Mouse (Mus musculus): ENCODE measurements around the gene Abcc8. TPM values are rescaled to one million over a fixed set of nuclear protein-coding genes. Genes with fewer than 3 reads are reported as not detected.

Gene Abcc8
- polyA plus RNA-seq, 1 experiment from 2014 or later = 2.5 TPM

DNA sequence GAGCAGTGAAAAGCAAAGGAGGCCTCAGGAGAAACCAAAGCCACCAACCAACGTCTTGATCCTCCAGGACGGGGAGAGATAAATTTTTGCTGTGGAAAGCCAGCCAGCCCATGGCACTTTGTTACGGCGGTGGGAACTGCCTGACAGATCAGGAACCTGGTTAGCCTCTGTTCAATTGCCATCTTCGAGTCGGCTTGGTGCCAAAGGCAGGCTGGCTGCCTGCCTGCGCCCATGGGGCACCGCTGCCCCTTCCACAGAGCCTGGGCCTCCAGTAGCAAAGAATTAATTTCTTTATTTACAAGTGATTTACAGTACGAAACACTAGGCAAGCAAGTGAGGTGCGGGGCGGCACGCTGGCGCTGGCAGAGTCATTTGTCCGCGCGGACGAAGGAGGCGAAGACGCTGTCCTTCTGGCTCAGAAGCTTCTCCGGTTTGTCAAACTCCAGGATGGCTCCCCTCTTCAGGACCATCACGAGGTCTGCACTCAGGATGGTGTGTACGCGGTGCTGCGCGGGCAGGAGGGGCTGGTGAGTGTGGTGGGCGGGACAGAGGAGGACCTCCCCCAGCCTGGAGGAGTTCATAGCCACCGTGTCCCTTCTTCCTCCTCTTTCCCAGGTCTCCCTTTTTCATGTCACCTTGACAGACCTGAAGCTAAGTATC is 75.4 kb downstream of the Abcc8 start:
- Histone ChIP-seq H3K9me3 (ENCODE audit: control insufficient read depth, low read length) (no peaks in the 10 kb centered on the region), H3K4me2 (ENCODE audit: low read depth, low read length) (no peak overlapping the region), H3K27ac (ENCODE audit: low read length) (no peak overlapping the region), H3K4me3 (ENCODE audit: low read length) (no peak overlapping the region), H3K4me1 (replicated peaks; ENCODE audit: control insufficient read depth, insufficient read depth, low read length) (no peaks in the 10 kb centered on the region; the same call in 1 of the 2 replicates), H3K27me3 (ENCODE audit: control insufficient read depth, insufficient read depth, low read depth, low read length) (peaks cover 13% of the 10 kb centered on the region), H3K9ac (ENCODE audit: low read length) (no peak overlapping the region), H3K36me3 (ENCODE audit: control insufficient read depth, insufficient read depth, low read length) (no peaks in the 10 kb centered on the region)
- ATAC-seq (ENCODE audit: low read depth) = no peak
- whole genome bisulfite sequencing = 73% methylated on average over 27 of the region's 27 CpGs

DNA sequence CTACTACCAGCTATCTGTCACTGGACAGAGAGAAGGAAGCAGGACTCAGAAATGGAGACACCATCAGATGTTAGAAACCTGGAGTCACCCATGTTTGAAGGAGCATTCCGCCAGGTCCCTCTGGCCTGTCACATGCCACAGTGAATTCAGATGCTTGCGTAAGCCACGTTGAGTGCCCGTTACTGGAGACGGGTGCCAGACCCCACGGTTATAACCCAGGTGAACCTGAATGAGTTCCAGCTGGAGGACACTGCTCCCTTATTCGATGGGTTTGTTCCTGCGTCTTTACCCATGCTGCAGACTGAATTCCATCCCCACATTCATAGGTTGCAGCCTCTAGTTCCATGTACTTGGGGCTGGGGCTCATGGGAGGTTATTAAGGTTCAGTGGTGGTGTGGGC is 76.1 kb downstream of the Abcc8 start:
- no peaks in the 10 kb centered on the region for H3K36me3 ChIP-seq (ENCODE audit: control insufficient read depth, insufficient read depth, low read length)
- H3K27me3 ChIP-seq (ENCODE audit: control insufficient read depth, insufficient read depth, low read depth, low read length) = peaks cover 13% of the 10 kb centered on the region
- WGBS = 68% methylated on average over 8 of the region's 8 CpGs
- no peaks in the 10 kb centered on the region; the same call in 1 of the 2 replicates for H3K4me1 ChIP-seq (replicated peaks; ENCODE audit: control insufficient read depth, insufficient read depth, low read length)
- H3K9me3 ChIP-seq (ENCODE audit: control insufficient read depth, low read length) = no peaks in the 10 kb centered on the region
- H3K27ac ChIP-seq (ENCODE audit: low read length) = no peak overlapping the region
- no peak overlapping the region for H3K9ac ChIP-seq (ENCODE audit: low read length)
- H3K4me2 ChIP-seq (ENCODE audit: low read depth, low read length) = no peak overlapping the region
- no peak for ATAC-seq (ENCODE audit: low read depth)
- H3K4me3 ChIP-seq (ENCODE audit: low read length) = no peak overlapping the region

DNA sequence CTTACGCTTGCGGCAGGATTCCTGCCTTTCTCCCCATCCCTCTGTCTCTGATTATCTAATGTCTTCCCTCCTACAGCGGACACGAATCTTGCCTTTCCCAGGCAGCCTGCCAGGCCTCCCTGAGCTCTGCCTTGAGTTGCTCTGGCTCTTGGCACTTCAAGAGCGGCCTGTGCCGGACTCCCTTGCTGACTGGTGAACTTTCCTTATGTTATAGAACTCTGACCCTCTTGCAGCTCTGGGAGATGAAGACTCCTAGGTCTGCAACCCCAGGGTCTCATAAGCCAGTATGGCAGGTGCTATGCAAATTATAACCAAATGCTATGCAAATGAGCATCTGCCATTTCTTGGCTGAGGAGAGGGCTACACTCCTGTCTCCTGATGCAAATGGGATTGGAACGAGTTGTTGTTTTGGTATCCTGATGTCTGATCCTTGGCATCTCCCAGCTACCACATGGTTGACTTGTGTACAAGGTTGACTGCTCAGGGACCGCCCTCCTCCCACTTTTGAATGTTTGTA is 76.7 kb downstream of the Abcc8 start:
- Histone ChIP-seq H3K9ac (ENCODE audit: low read length) (no peak overlapping the region), H3K4me3 (ENCODE audit: low read length) (no peak overlapping the region), H3K27ac (ENCODE audit: low read length) (no peak overlapping the region), H3K9me3 (ENCODE audit: control insufficient read depth, low read length) (no peaks in the 10 kb centered on the region), H3K36me3 (ENCODE audit: control insufficient read depth, insufficient read depth, low read length) (no peaks in the 10 kb centered on the region), H3K27me3 (ENCODE audit: control insufficient read depth, insufficient read depth, low read depth, low read length) (peaks cover 13% of the 10 kb centered on the region), H3K4me2 (ENCODE audit: low read depth, low read length) (no peak overlapping the region), H3K4me1 (replicated peaks; ENCODE audit: control insufficient read depth, insufficient read depth, low read length) (no peaks in the 10 kb centered on the region; the same call in 1 of the 2 replicates)
- ATAC-seq (ENCODE audit: low read depth) = no peak
- WGBS = 67% methylated on average over 8 of the region's 8 CpGs

DNA sequence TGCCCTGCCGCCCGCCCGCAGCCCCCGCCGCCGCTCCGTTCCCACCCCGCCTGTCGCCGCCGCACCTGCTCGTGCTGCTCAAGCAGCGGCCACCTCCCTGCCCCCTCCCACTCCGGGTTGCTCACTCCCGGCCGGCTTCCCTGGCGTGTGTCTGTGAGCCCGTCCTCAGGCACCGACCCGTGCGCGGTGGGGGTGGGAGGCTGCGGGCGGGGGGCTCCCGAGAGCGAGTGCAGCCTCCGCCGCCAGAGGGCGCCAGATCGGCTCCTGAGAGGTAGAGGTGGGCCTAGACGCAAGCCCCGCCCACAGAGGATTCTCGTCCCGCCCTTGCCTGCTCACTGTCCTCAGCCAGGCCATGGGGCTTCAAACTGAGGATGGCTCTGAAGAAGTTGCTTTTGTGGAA is 79.3 kb downstream of the Abcc8 start, which contains the start of gene Kcnj11:
Gene Kcnj11 (minus strand): TSS at position 202 of the 400 bp plus-strand sequence.
- Histone ChIP-seq H3K27me3 (ENCODE audit: control insufficient read depth, insufficient read depth, low read depth, low read length) (peaks cover 15% of the 10 kb centered on the region), H3K27ac (ENCODE audit: low read length) (no peak within 1 kb of the TSS), H3K9ac (ENCODE audit: low read length) (peak within 1 kb of the TSS; percentile 53), H3K36me3 (ENCODE audit: control insufficient read depth, insufficient read depth, low read length) (no peaks in the 10 kb centered on the region), H3K4me3 (ENCODE audit: low read length) (peak within 1 kb of the TSS; percentile 49), H3K4me1 (replicated peaks; ENCODE audit: control insufficient read depth, insufficient read depth, low read length) (no peaks in the 10 kb centered on the region; the same call in 1 of the 2 replicates), H3K9me3 (ENCODE audit: control insufficient read depth, low read length) (no peaks in the 10 kb centered on the region), H3K4me2 (ENCODE audit: low read depth, low read length) (peak within 1 kb of the TSS; percentile 79)
- ATAC-seq (ENCODE audit: low read depth) = peak; percentile 78
- 1% methylated on average over 33 of the region's 34 CpGs for WGBS

DNA sequence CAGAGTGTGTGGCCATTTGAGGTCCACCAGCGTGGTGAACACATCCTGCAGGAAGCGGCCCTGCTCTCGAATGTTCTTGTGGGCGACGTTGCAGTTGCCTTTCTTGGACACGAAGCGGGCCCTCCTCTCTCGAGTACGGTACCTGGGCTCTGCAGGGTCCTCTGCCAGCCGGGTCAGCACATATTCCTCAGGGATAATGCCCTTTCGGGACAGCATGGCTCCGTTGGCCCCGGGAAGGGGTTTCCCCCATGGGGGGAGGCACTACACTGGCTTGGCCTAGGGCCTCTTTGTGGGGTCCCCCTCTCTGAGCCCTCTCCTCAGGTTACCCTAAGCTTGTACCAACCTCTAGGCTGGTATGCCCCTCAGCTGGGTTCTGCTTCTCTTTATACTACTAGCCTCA is 80.2 kb downstream of the Abcc8 start:
- H3K4me1 ChIP-seq (replicated peaks; ENCODE audit: control insufficient read depth, insufficient read depth, low read length) = no peaks in the 10 kb centered on the region; the same call in 1 of the 2 replicates
- peaks cover 22% of the 10 kb centered on the region for H3K27me3 ChIP-seq (ENCODE audit: control insufficient read depth, insufficient read depth, low read depth, low read length)
- no peaks in the 10 kb centered on the region for H3K9me3 ChIP-seq (ENCODE audit: control insufficient read depth, low read length)
- H3K27ac ChIP-seq (ENCODE audit: low read length) = no peak overlapping the region
- no peaks in the 10 kb centered on the region for H3K36me3 ChIP-seq (ENCODE audit: control insufficient read depth, insufficient read depth, low read length)
- no peak for ATAC-seq (ENCODE audit: low read depth)
- no peak overlapping the region for H3K4me3 ChIP-seq (ENCODE audit: low read length)
- H3K9ac ChIP-seq (ENCODE audit: low read length) = no peak overlapping the region
- 77% methylated on average over 13 of the region's 13 CpGs for WGBS
- no peak overlapping the region for H3K4me2 ChIP-seq (ENCODE audit: low read depth, low read length)

DNA sequence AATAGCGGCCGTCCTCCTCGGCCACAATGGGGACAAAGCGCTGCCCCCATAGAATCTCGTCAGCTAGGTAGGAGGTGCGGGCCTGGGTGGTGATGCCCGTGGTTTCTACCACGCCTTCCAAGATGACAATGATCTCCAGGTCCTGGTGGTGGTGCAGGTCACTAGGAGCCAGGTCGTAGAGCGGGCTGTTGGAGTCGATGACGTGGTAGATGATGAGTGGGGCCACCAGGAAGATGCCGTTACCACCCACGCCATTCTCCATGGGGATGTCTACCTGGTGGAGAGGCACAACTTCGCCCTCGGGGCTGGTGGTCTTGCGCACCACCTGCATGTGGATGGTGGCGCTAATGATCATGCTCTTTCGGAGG is 80.9 kb downstream of the Abcc8 start:
- H3K27ac ChIP-seq (ENCODE audit: low read length) = no peak overlapping the region
- H3K36me3 ChIP-seq (ENCODE audit: control insufficient read depth, insufficient read depth, low read length) = no peaks in the 10 kb centered on the region
- no peaks in the 10 kb centered on the region for H3K9me3 ChIP-seq (ENCODE audit: control insufficient read depth, low read length)
- no peak overlapping the region for H3K4me3 ChIP-seq (ENCODE audit: low read length)
- H3K4me2 ChIP-seq (ENCODE audit: low read depth, low read length) = no peak overlapping the region
- H3K4me1 ChIP-seq (replicated peaks; ENCODE audit: control insufficient read depth, insufficient read depth, low read length) = no peaks in the 10 kb centered on the region; the same call in 1 of the 2 replicates
- H3K27me3 ChIP-seq (ENCODE audit: control insufficient read depth, insufficient read depth, low read depth, low read length) = peaks cover 22% of the 10 kb centered on the region
- H3K9ac ChIP-seq (ENCODE audit: low read length) = no peak overlapping the region
- 92% methylated on average over 19 of the region's 19 CpGs for WGBS
- ATAC-seq (ENCODE audit: low read depth) = no peak

DNA sequence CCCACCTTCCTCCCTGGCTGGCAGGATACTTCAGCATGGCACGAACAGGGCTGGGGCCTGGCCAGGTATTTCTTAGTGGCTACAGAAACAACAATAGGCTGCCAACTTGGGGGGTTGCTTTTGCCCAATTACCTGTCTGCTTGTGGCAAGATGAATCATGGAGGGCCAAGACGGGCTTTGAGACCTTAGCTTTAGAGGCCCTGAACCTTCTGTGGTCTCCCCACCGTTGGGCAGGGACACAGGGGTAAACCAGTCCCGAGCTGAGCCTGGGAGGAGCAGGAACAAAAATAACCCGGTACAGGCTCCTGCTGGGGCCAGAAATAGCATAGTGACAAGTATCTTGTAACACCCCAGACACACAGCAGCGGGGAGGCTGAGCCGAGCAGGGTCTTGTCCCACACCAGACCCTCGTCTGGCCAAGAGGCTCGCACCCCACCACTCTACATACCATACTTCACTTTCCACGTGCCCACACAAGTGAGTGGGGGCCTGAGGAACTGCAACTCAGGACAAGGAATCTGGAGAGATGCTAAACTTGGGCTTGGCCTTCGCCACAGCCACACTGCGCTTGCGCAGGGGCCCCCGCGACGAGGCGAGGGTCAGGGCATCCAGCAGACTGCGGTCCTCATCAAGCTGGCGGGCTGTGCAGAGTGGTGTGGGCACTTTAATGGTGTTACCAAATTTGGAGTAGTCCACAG is 81.5 kb downstream of the Abcc8 start:
- 65% methylated on average over 19 of the region's 19 CpGs for WGBS
- H3K4me2 ChIP-seq (ENCODE audit: low read depth, low read length) = no peak overlapping the region
- ATAC-seq (ENCODE audit: low read depth) = no peak
- no peaks in the 10 kb centered on the region for H3K9me3 ChIP-seq (ENCODE audit: control insufficient read depth, low read length)
- H3K4me3 ChIP-seq (ENCODE audit: low read length) = no peak overlapping the region
- no peaks in the 10 kb centered on the region for H3K36me3 ChIP-seq (ENCODE audit: control insufficient read depth, insufficient read depth, low read length)
- no peaks in the 10 kb centered on the region; the same call in 1 of the 2 replicates for H3K4me1 ChIP-seq (replicated peaks; ENCODE audit: control insufficient read depth, insufficient read depth, low read length)
- no peak overlapping the region for H3K9ac ChIP-seq (ENCODE audit: low read length)
- peaks cover 22% of the 10 kb centered on the region for H3K27me3 ChIP-seq (ENCODE audit: control insufficient read depth, insufficient read depth, low read depth, low read length)
- H3K27ac ChIP-seq (ENCODE audit: low read length) = no peak overlapping the region

DNA sequence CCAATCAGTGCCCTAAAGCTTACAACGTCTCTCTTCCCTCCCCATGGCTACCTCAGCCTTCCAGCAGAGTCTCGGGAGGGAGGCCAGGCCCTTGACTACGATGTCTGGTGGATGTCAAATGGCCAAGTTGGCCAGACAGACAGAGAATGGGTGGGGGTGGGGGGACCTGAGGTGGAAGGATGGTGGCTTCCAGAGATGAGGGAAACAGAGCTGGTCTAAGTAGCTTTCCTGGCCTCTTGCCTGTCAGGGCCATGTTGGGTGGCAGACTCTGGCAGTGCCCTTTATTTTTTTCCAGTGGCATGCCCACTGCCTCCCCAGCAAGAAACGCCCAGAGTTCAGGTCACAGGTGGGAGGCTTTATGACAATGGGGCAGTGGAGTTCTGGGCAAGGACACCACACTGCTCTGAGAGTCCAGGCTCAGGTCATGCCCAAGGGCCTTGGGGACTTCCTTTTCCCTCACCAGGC is 82.5 kb downstream of the Abcc8 start:
- Histone ChIP-seq H3K4me2 (ENCODE audit: low read depth, low read length) (no peak overlapping the region), H3K4me3 (ENCODE audit: low read length) (no peak overlapping the region), H3K9ac (ENCODE audit: low read length) (no peak overlapping the region), H3K36me3 (ENCODE audit: control insufficient read depth, insufficient read depth, low read length) (no peaks in the 10 kb centered on the region), H3K9me3 (ENCODE audit: control insufficient read depth, low read length) (no peaks in the 10 kb centered on the region), H3K27ac (ENCODE audit: low read length) (no peak overlapping the region), H3K27me3 (ENCODE audit: control insufficient read depth, insufficient read depth, low read depth, low read length) (peaks cover 22% of the 10 kb centered on the region), H3K4me1 (replicated peaks; ENCODE audit: control insufficient read depth, insufficient read depth, low read length) (no peaks in the 10 kb centered on the region; the same call in 1 of the 2 replicates)
- WGBS = 46% methylated on average over 4 of the region's 4 CpGs
- no peak for ATAC-seq (ENCODE audit: low read depth)

DNA sequence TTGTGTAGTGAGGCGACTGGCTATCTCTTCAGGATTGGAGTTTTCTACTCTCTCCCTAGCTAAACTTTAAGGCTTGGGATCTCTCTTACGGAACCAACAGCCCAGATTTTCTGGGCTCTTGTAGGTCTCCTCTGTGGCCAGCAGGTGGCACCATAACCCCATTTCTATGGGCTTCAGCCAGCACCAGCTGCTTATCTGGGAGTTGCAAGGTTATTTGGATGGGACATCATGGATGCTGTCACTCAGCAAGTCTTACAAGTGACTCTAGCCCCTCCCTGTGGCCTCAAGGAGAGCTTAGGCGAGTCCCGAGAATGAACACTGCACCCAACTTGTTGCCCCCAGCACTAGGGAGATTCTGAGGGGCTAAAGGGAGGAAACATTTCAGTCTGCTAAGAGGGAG is 83.7 kb downstream of the Abcc8 start:
- Histone ChIP-seq H3K27me3 (ENCODE audit: control insufficient read depth, insufficient read depth, low read depth, low read length) (peaks cover 22% of the 10 kb centered on the region), H3K4me1 (replicated peaks; ENCODE audit: control insufficient read depth, insufficient read depth, low read length) (no peaks in the 10 kb centered on the region; the same call in 1 of the 2 replicates), H3K27ac (ENCODE audit: low read length) (no peak overlapping the region), H3K4me2 (ENCODE audit: low read depth, low read length) (no peak overlapping the region), H3K36me3 (ENCODE audit: control insufficient read depth, insufficient read depth, low read length) (no peaks in the 10 kb centered on the region), H3K9ac (ENCODE audit: low read length) (no peak overlapping the region), H3K9me3 (ENCODE audit: control insufficient read depth, low read length) (no peaks in the 10 kb centered on the region), H3K4me3 (ENCODE audit: low read length) (no peak overlapping the region)
- WGBS = 1% methylated on average over 4 of the region's 4 CpGs
- ATAC-seq (ENCODE audit: low read depth) = peak; percentile 34; the same call in 1 of the 2 replicates

Data from lung, embryonic 16.5 days (tissue).